Mouse (Mus musculus): ENCODE measurements around the gene Wnt11. TPM values are rescaled to one million over a fixed set of nuclear protein-coding genes. Genes with fewer than 3 reads are reported as not detected.

Gene Wnt11
- total and polyA plus RNA-seq, 3 experiments, result not detected

DNA sequence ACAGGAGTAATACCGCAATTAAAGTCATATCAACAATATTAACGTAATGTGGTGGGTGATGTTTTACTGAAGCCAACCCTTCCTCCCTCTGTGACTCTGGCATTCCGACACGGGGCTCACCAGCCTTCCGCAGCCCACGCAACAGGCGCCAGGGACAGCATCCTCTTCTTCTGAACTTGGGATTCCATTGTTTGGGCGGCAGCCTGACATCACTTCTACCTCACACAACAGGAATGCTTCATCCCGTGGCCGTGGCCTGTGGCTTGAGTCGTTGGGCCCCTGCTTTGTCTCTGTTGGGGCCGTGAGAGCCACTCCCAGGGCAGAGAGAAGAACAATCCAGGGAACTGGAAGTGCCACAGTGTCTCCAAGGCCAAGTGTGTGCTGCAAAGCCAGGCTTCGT, 41.2 kb downstream of the Wnt11 start:
- Histone ChIP-seq H3K4me1 (ENCODE audit: control insufficient read depth in 1 of 2, insufficient read depth in 2 of 2, low read length in 2 of 2) (no peaks in the 10 kb centered on the region; a peak in 1 of 4 replicates), H3K36me3 (ENCODE audit: control insufficient read depth in 1 of 2, insufficient read depth in 2 of 2, low read length in 2 of 2) (no peaks in the 10 kb centered on the region), H3K79me2 (ENCODE audit: control insufficient read depth, insufficient read depth, low read length, poor library complexity) (no peaks in the 10 kb centered on the region), H3K9ac (ENCODE audit: control insufficient read depth, low read depth, low read length, poor library complexity, severe bottlenecking) (no peak overlapping the region), H3K27ac (ENCODE audit: control insufficient read depth, low read depth, low read length) (no peak overlapping the region), H3K27me3 (ENCODE audit: control insufficient read depth in 1 of 2, insufficient read depth in 2 of 2, low read length in 2 of 2) (no peaks in the 10 kb centered on the region; a peak in 1 of 4 replicates), H3K4me3 (ENCODE audit: control insufficient read depth in 1 of 2, insufficient read depth in 1 of 2, low read depth in 2 of 2, low read length in 2 of 2) (no peak overlapping the region), H3K9me3 (replicated peaks; ENCODE audit: insufficient read depth, low read length) (no peaks in the 10 kb centered on the region)
- DNase-seq (ENCODE audit: low read depth, low spot score), result no peak
- TF ChIP-seq RCOR1 (IDR thresholded peaks at IDR 0.05; ENCODE audit: low read depth, low read length) (no peak), POLR2AphosphoS2 (IDR thresholded peaks at IDR 0.05; ENCODE audit: low read length) (no peak), GATA1 (IDR thresholded peaks at IDR 0.05; ENCODE audit: low read depth, low read length) (no peak), NELFE (IDR thresholded peaks at IDR 0.05; ENCODE audit: low read depth, low read length) (no peak), ZMIZ1 (IDR thresholded peaks at IDR 0.05; ENCODE audit: low read depth, low read length) (no peak), SIN3A (IDR thresholded peaks at IDR 0.05; ENCODE audit: low read length) (no peak), CTCF (IDR thresholded peaks at IDR 0.05 in 2 of 3, conservative IDR thresholded peaks at IDR 0.05 in 1 of 3; ENCODE audit: control insufficient read depth in 1 of 3, insufficient read depth in 1 of 3, low read depth in 2 of 3, low read length in 3 of 3, poor library complexity in 1 of 3, severe bottlenecking in 1 of 3) (no peak), BHLHE40 (IDR thresholded peaks at IDR 0.05; ENCODE audit: borderline replicate concordance, low read depth, low read length) (no peak), TBP (IDR thresholded peaks at IDR 0.05; ENCODE audit: low read depth, low read length) (no peak), UBTF (IDR thresholded peaks at IDR 0.05; ENCODE audit: borderline replicate concordance, insufficient read depth, low read depth, low read length) (no peak), MXI1 (IDR thresholded peaks at IDR 0.05; ENCODE audit: low read depth, low read length) (no peak), MYB (IDR thresholded peaks at IDR 0.05; ENCODE audit: low read depth, low read length) (no peak), ZC3H11A (IDR thresholded peaks at IDR 0.05; ENCODE audit: low read depth, low read length) (no peak)

DNA sequence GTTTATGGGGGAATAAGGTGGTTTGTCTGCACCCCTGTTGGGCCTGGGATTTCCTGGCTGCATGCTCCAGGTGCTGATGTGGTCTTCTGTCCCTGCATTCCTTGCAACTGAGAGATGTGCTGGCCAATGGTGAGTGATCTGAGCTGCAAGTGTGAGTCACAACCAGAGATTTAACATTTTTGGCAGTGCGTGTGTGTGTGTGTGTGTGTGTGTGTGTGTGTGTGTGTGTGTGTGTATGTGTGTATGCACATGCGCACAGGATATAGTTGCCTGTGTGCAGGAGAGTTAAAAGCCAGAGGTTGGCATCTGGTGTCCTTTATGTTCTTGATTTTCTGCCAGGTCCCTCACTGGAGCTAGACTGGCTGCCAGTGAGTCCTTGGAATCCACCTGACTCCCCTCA, 44.3 kb downstream of the Wnt11 start:
- Histone ChIP-seq H3K27ac (ENCODE audit: control insufficient read depth, low read depth, low read length) (no peak overlapping the region), H3K4me3 (ENCODE audit: control insufficient read depth in 1 of 2, insufficient read depth in 1 of 2, low read depth in 2 of 2, low read length in 2 of 2) (no peak overlapping the region), H3K9me3 (replicated peaks; ENCODE audit: insufficient read depth, low read length) (no peaks in the 10 kb centered on the region), H3K27me3 (ENCODE audit: control insufficient read depth in 1 of 2, insufficient read depth in 2 of 2, low read length in 2 of 2) (no peaks in the 10 kb centered on the region; a peak in 1 of 4 replicates), H3K79me2 (ENCODE audit: control insufficient read depth, insufficient read depth, low read length, poor library complexity) (no peaks in the 10 kb centered on the region), H3K4me1 (ENCODE audit: control insufficient read depth in 1 of 2, insufficient read depth in 2 of 2, low read length in 2 of 2) (no peaks in the 10 kb centered on the region), H3K36me3 (ENCODE audit: control insufficient read depth in 1 of 2, insufficient read depth in 2 of 2, low read length in 2 of 2) (no peaks in the 10 kb centered on the region), H3K9ac (ENCODE audit: control insufficient read depth, low read depth, low read length, poor library complexity, severe bottlenecking) (no peak overlapping the region)
- TF ChIP-seq NRF1 (IDR thresholded peaks at IDR 0.05; ENCODE audit: insufficient read depth, low read depth, low read length, poor library complexity, severe bottlenecking), result no peak
- no peak for TF ChIP-seq ZNF384 (IDR thresholded peaks at IDR 0.05; ENCODE audit: low read depth, low read length)
- no peak for TF ChIP-seq POLR2AphosphoS2 (IDR thresholded peaks at IDR 0.05; ENCODE audit: low read length)
- TF ChIP-seq EP300 (IDR thresholded peaks at IDR 0.05; ENCODE audit: low read depth in 1 of 2, low read length in 2 of 2), result no peak
- TF ChIP-seq ZMIZ1 (IDR thresholded peaks at IDR 0.05; ENCODE audit: low read depth, low read length), result no peak
- no peak for TF ChIP-seq CTCF (IDR thresholded peaks at IDR 0.05 in 2 of 3, conservative IDR thresholded peaks at IDR 0.05 in 1 of 3; ENCODE audit: control insufficient read depth in 1 of 3, insufficient read depth in 1 of 3, low read depth in 2 of 3, low read length in 3 of 3, poor library complexity in 1 of 3, severe bottlenecking in 1 of 3)
- no peak for TF ChIP-seq MAZ (IDR thresholded peaks at IDR 0.05; ENCODE audit: low read depth, low read length)
- no peak for TF ChIP-seq UBTF (IDR thresholded peaks at IDR 0.05; ENCODE audit: borderline replicate concordance, insufficient read depth, low read depth, low read length)
- TF ChIP-seq SMC3 (IDR thresholded peaks at IDR 0.05; ENCODE audit: low read depth, low read length), result no peak
- no peak for TF ChIP-seq GATA1 (IDR thresholded peaks at IDR 0.05; ENCODE audit: low read depth, low read length)
- TF ChIP-seq TCF12 (IDR thresholded peaks at IDR 0.05; ENCODE audit: low read depth, low read length), result no peak
- TF ChIP-seq NELFE (IDR thresholded peaks at IDR 0.05; ENCODE audit: low read depth, low read length), result no peak
- TF ChIP-seq TAL1 (IDR thresholded peaks at IDR 0.05; ENCODE audit: low read length), result no peak
- TF ChIP-seq POLR2A (IDR thresholded peaks at IDR 0.05; ENCODE audit: control insufficient read depth in 1 of 2, insufficient read depth in 1 of 2, low read depth in 1 of 2, low read length in 2 of 2, poor library complexity in 1 of 2), result no peak
- no peak for TF ChIP-seq HCFC1 (IDR thresholded peaks at IDR 0.05; ENCODE audit: low read depth, low read length)
- DNase-seq (ENCODE audit: low read depth, low spot score), result no peak
